Mouse (Mus musculus): ENCODE results near the gene Trim50.

GRCm38 (mm10) chr5:135331161-135331560, 21.9 kb upstream of the Trim50 start:
- TF ChIP-seq CTCF (IDR thresholded peaks at IDR 0.05; ENCODE audit: borderline replicate concordance, insufficient read depth, low read depth, low read length) (no peak), POLR2A (IDR thresholded peaks at IDR 0.05; ENCODE audit: borderline replicate concordance, insufficient read depth, low read length) (no peak)

All from cerebellum, adult 2 months (tissue).